Mouse (Mus musculus): Measurements from ENCODE around the gene Dgkb. TPM values are rescaled to one million over a fixed set of nuclear protein-coding genes. Genes with fewer than 3 reads are reported as not detected.

The Dgkb gene
- polyA plus RNA-seq, 2 experiments from 2014 or later, result 0.15 TPM; not detected in 1

- ATAC-seq, result no peak
Measured at GRCm38 (mm10) chr12:38385942-38386341, 568.4 kb downstream of the Dgkb start.

DNA sequence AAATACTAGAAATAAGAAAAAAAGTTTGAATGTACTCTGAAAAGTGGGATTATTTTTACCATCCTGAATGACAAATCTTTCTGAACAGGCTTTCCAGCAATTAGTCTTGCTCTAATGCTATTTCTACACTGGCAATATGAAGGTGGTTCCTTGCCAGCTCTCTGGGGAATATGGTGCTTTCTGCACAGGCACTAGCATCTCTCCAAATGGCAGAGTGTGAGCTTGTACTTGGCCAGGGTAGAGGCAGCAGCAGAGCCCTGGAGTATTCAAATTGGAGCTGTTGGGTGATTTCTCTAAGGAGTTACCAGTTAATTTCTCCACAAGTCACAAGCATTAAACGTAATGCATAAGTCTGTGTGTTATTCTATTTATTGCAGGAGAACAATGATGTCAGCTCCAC lies 569.5 kb downstream of the Dgkb start:
- ATAC-seq, result no peak

GRCm38 (mm10) chr12:38387654-38388053 lies 570.1 kb downstream of the Dgkb start:
- no peak for ATAC-seq

GRCm38 (mm10) chr12:38388243-38388642 lies 570.7 kb downstream of the Dgkb start:
- ATAC-seq, result no peak

GRCm38 (mm10) chr12:38397754-38398312 lies 580.3 kb downstream of the Dgkb start:
- no peak for ATAC-seq

DNA sequence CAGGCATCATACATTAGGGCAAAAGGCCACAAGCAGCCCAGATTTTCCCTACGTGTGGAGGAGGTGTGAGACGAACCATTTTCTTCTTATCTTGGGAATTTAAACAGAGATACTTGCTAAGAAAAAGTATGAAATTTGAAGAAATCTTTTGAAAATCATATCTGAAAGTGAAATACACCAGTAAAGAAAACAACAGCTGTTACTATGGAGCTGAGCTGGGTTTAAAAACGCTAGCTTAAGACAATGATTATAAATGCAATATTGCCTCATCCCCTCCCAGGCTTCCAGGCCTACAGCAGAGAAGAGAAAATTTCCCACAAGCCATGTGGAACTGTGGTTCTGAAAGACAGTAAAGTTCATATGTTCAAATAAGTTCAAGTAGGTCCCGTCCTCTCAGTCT lies 582.6 kb downstream of the Dgkb start:
- ATAC-seq, result no peak

DNA sequence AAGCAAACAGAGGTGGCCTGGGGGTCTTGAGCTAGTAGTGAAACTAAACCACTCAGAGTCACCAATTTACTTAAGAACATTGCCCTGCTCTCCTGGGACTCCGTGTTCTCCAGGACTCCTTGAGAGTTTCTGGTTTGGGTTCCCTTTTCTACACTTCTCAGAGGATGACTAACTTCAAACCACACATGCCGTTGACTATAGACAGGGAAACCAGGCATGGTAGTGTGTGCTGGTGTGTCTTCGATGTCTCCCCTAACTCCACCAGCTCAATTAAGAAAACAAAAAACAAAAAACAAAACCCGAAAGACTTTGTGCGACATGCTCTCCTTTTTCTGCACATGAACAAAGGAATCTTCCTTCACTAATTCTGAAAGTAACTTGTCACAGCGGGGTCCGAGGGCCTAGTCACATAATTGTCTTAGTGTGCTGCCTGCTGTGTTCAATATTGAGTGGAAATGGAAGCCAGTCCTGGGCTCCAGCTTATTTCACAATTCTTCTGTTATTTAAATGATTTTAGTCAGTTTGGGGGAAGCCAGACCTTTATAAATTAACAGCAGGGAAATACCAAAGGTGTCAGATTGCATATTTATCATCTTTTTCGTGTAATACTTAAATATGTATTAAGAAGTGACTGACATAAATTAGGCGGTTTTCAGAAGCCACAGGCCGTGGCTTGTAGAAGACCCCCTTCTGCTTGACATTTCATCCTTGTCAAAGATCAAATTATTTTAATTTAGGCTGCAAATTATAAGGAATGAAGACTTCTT lies 618.0 kb downstream of the Dgkb start:
- ATAC-seq, result no peak

GRCm38 (mm10) chr12:38436131-38436436 lies 618.6 kb downstream of the Dgkb start:
- ATAC-seq, result no peak

DNA sequence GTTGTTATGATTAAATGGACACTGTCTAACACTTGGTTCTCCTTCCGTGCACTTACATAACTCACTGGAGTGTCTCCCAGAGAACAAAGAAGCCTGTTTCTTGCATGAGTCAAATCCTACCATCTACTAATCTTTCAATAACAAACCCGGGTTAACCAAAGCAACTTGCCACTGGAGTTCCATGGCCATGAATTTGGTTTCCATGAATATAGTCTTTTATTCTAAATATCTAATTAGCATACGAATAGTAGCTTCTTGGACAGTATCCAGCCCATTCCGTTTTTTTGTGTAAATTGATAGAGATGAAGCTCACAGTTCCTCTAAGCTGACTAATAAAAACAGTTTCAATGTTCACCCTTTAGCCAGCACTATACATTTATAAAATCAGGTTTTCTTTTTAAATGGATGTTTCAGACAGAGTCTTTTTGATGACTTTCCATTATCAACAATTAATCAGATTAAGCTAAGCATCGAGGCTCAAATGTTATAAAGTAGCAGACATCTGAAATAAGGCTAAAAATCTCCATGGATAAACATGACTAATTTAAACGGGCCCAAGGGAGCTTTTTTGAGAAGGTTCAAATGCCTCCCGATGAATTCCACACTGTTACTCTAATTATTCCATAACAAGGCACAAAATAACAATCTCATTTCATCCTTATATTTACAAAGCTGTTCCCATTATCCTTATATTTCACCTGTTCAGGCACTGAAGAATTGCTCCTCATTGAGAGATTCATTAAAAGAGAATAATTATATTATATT lies 633.0 kb downstream of the Dgkb start:
- no peak for ATAC-seq

GRCm38 (mm10) chr12:38451677-38452076 lies 634.2 kb downstream of the Dgkb start:
- ATAC-seq, result no peak

- ATAC-seq, result no peak
Measured at GRCm38 (mm10) chr12:38468191-38468590, 650.7 kb downstream of the Dgkb start.

DNA sequence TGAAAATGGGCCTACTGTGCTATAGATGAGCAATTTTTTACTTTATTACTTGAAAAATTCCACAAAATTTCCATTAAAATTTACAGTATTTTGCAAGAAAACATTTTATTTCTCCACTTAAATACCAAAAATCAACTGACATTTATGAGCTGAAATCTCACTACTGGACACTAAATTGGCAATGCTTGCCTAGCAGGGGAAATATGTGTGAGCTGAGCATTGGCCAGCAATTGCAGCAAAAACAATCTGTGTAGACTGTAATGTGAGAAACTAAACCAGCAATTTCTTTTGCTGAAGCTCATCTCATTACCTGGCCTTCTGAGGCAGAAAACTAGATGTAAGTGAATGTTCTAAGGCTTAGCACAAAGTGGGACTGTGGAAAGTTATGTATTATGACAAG lies 651.1 kb downstream of the Dgkb start:
- no peak for ATAC-seq

DNA sequence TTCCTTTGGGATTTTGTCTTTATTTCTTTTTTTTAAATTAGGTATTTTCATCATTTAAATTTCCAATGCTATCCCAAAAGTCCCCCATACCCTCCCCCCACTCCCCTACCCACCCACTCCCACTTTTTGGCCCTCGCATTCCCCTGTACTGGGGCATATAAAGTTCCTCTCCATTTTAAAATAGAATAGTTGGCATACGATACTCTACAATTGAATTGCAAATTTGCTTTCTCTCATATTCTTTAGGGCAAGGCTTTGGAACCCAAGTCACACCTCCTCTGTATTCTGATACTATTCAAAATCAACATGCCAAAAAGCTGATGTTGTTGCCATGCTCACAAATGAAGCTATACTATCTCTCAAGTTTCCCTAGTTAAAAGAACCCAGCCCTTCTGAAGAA lies 679.7 kb downstream of the Dgkb start:
- no peak for ATAC-seq

DNA sequence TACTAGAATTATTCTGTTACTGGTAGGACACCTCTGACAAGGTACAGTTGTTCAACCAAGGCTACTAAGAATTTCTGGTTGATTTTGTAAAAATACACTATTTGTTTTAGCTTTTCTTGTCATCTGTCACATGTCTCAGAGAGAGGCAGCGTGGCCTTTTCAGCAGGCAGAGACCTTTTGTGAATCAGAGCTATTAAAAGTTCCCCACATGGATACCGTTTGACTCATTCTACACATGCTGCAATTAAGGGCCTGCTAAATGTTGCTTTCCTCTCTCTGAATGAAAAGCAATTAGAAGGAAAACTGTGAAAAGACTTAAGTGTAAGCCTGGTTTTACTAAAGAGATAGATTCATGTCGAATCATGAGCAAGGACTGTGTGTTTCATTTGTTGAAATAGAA lies 683.4 kb downstream of the Dgkb start:
- ATAC-seq, result no peak

- no peak for ATAC-seq
Measured at GRCm38 (mm10) chr12:38508195-38508594, 690.7 kb downstream of the Dgkb start.

GRCm38 (mm10) chr12:38545431-38545830 lies 727.9 kb downstream of the Dgkb start:
- ATAC-seq, result no peak

DNA sequence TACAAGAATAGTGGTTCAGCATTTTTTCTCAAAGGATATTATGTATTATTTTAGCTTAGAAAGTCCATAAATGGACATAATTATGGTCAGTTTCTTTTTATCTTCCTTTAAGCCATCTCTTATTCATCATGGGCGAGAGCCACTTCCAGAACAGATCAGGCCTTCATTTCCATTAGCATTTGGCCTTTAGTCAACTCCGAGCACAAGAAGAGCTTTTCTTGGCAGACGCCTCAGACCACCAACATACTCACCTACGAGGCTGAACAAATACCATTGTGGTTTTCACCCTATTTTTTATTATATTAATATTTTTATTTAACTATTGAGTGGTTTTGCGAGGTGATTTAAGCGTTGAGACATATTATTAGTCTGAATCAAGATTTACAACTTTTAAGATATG lies 759.6 kb downstream of the Dgkb start:
- no peak for ATAC-seq

DNA sequence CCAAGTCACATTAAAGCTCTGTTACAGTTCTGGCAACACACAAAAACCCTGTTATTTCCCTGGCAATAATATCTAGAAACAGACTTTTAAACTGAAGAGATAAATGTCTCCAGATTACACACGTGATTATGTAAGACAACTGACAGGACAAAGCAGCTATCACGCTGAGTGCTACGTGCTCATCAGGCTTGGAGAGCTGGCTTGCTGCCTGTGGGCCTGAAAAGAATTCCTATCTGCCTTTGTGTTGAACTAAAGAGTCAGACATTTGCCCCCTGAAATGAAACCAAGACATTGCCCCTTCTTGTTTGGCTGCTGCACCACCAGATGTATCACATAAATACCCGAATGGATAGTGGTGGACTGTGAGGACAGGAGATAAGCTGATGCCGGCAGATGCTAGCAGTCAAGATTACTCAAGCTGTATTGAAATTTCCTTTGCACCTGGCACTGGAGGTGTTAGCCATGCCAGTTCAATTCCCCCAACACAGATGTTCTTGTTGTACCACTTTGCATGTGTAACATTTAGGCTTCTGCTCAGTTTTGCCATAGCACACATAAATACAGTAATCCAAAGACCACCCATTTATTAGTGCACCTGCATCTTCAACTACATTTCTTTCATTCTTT lies 761.8 kb downstream of the Dgkb start:
- no peak for ATAC-seq

DNA sequence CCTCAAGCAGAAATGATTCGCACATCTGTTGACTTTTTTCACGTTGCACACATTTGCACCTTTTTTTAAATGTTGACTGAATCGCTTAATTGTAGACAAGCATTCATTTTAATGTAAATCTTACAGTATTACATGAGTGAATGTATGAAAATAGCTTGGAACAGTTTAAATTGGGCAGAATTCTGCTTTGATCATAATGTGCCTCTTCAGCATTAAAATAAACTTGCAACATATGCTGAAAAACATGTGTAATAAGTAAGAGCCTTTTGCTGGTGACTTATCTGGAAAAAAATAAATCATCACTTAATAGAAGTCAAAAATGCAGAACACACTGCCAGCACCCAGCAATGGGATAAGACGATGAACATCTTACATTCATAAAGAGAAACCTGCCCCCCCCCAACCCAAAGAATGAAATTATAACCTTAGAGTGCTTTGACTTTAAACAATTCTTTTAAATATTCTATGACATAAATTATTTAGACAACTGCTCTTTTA lies 768.9 kb downstream of the Dgkb start:
- ATAC-seq, result no peak

DNA sequence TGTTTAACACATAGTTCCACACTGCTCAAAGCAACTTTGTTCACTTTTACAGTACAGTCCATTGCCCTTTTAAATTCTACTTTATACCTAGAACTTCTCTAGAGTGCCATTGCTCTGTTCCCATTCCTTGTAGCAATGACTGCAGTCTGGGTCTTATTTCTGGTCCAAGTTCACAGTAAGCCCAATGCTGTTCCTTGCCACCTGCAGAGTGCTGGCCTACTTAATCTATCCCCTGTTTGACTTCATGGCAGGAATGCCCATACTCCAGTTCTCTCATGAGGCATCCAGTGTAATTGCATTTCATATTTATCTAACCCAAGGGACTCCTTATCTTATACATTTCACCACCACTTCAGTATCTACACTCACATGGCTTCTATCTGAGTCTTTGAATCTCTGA lies 772.4 kb downstream of the Dgkb start:
- no peak for ATAC-seq

DNA sequence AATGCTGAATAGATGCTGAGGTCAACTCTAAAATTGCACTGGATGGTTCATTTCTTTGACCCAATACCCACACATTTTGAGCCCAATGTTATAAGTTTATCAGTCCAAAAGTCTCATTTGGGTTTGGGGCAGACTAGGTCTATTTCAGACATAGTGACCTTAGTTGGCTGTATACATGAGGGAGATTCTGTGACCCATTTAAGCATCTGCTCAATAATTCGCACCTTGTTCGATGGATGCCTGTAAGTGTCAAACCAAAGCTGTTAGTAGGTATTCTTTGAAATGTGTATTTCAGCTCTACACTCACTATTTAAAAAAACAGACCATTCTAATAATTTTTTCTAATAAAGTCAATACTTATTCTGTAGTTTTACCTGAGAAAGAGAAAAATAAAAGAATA lies 776.1 kb downstream of the Dgkb start:
- no peak for ATAC-seq

DNA sequence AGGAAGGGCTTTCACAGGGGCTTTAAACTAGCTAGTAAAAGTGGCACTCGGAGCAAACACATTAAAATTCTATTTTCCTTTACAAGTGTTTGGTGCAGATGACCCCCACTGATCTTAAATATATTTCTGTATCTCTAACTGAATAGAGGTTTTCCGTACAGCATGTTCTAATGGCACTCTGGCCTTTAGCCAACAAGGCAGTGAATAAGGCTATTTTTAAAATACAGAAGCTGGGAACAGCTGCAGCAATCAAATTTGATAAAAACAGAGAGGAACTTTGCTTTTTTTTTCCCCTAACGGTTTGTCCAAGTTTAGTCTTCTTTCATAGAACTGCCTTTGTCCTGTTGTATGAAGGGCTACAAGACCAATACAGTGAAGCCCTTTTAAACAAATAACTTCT lies 776.5 kb downstream of the Dgkb start:
- no peak for ATAC-seq

DNA sequence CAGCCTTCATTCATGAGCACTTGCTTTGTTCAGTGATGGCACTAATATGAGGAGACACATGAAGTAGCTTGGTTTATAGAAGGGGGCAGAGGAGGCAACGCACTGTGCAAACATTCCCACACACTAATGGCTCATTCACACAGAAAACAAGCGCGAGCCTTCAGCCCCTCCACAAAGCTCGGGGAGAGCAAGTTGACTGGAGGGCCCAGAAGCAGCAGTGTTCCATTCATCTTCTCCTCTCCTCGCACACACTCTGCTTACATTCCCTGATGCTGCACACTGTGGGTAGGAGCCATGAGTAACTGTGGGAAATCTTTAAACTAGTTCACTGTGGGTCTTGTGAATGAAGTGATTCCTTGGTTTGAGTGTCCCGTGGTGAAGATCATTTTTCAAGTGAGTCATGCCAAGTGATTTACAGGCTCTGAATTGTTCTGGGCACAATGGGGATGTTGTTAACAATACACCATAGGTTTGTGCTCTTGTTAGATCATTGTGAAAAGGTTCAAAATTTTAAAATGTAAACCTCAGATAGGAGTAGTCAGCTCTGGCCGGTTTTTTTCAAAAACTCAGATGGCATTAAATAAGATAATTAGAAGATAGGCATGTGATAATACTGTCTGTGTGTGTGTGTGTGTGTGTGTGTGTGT lies 779.0 kb downstream of the Dgkb start:
- ATAC-seq, result no peak
